Mouse (Mus musculus): ENCODE measurements around the gene Map4k4. TPM values are rescaled to one million over a fixed set of nuclear protein-coding genes. Genes with fewer than 3 reads are reported as not detected.

Gene Map4k4
- polyA plus RNA-seq, 1 experiment, result 54.5 TPM

GRCm38 (mm10) chr1:40059122-40059774 lies 158.5 kb downstream of the Map4k4 start:
- H3K27ac ChIP-seq (ENCODE audit: insufficient read depth, low read depth, low read length), result no peak overlapping the region
- TF ChIP-seq POLR2A (IDR thresholded peaks at IDR 0.05; ENCODE audit: borderline replicate concordance, low read depth, low read length) (no peak), CTCF (IDR thresholded peaks at IDR 0.05; ENCODE audit: low read depth, low read length) (no peak)
- no peak overlapping the region for H3K4me3 ChIP-seq (ENCODE audit: insufficient read depth, low read length)

GRCm38 (mm10) chr1:40061359-40061758 lies 160.6 kb downstream of the Map4k4 start:
- no peak for TF ChIP-seq CTCF (IDR thresholded peaks at IDR 0.05; ENCODE audit: low read depth, low read length)
- TF ChIP-seq POLR2A (IDR thresholded peaks at IDR 0.05; ENCODE audit: borderline replicate concordance, low read depth, low read length), result no peak
- Histone ChIP-seq H3K27ac (ENCODE audit: insufficient read depth, low read depth, low read length) (no peak overlapping the region), H3K4me3 (ENCODE audit: insufficient read depth, low read length) (no peak overlapping the region), H3K4me1 (ENCODE audit: control insufficient read depth, insufficient read depth, low read length) (no peaks in the 10 kb centered on the region)

More at GRCm38 (mm10) chr1:40059122-40059774, 158.5 kb downstream of the Map4k4 start:
- no peaks in the 10 kb centered on the region for H3K4me1 ChIP-seq (ENCODE audit: control insufficient read depth, insufficient read depth, low read length)

- TF ChIP-seq POLR2A (IDR thresholded peaks at IDR 0.05; ENCODE audit: borderline replicate concordance, low read depth, low read length) (no peak), CTCF (IDR thresholded peaks at IDR 0.05; ENCODE audit: low read depth, low read length) (no peak)
- H3K4me1 ChIP-seq (ENCODE audit: control insufficient read depth, insufficient read depth, low read length), result no peaks in the 10 kb centered on the region
- no peak overlapping the region for H3K4me3 ChIP-seq (ENCODE audit: insufficient read depth, low read length)
- H3K27ac ChIP-seq (ENCODE audit: insufficient read depth, low read depth, low read length), result no peak overlapping the region
These were observed 162.7 kb downstream of the Map4k4 start for GRCm38 (mm10) chr1:40063409-40063808.

GRCm38 (mm10) chr1:40064508-40064907 lies 163.8 kb downstream of the Map4k4 start:
- no peaks in the 10 kb centered on the region for H3K4me1 ChIP-seq (ENCODE audit: control insufficient read depth, insufficient read depth, low read length)
- H3K4me3 ChIP-seq (ENCODE audit: insufficient read depth, low read length), result no peak overlapping the region
- no peak for TF ChIP-seq CTCF (IDR thresholded peaks at IDR 0.05; ENCODE audit: low read depth, low read length)
- no peak for TF ChIP-seq POLR2A (IDR thresholded peaks at IDR 0.05; ENCODE audit: borderline replicate concordance, low read depth, low read length)
- H3K27ac ChIP-seq (ENCODE audit: insufficient read depth, low read depth, low read length), result no peak overlapping the region

- H3K27ac ChIP-seq (ENCODE audit: insufficient read depth, low read depth, low read length), result no peak overlapping the region
- no peaks in the 10 kb centered on the region for H3K4me1 ChIP-seq (ENCODE audit: control insufficient read depth, insufficient read depth, low read length)
- no peak for TF ChIP-seq POLR2A (IDR thresholded peaks at IDR 0.05; ENCODE audit: borderline replicate concordance, low read depth, low read length)
- no peak for TF ChIP-seq CTCF (IDR thresholded peaks at IDR 0.05; ENCODE audit: low read depth, low read length)
- no peak overlapping the region for H3K4me3 ChIP-seq (ENCODE audit: insufficient read depth, low read length)
These were observed 171.8 kb downstream of the Map4k4 start for GRCm38 (mm10) chr1:40072558-40072957.

GRCm38 (mm10) chr1:40073779-40074178 lies 173.1 kb downstream of the Map4k4 start, which contains the start of gene Il1r2:
Gene Il1r2, plus strand, starts transcription at chr1:40074079.
- Histone ChIP-seq H3K27ac (ENCODE audit: insufficient read depth, low read depth, low read length) (no peak within 1 kb of the TSS), H3K4me3 (ENCODE audit: insufficient read depth, low read length) (no peak within 1 kb of the TSS), H3K4me1 (ENCODE audit: control insufficient read depth, insufficient read depth, low read length) (no peaks in the 10 kb centered on the region)
- TF ChIP-seq POLR2A (IDR thresholded peaks at IDR 0.05; ENCODE audit: borderline replicate concordance, low read depth, low read length), result no peak
- TF ChIP-seq CTCF (IDR thresholded peaks at IDR 0.05; ENCODE audit: low read depth, low read length), result no peak

Other genes starting within 250 kb of the Map4k4 start
- 4.5 and 5.3 TPM in 2 replicates for gene Creg2, start 249.4 kb upstream of the Map4k4 start, polyA plus RNA-seq (2012; ENCODE audit: insufficient read depth, insufficient read length, missing spikeins)
- gene Rfx8, start 179.9 kb upstream of the Map4k4 start, polyA plus RNA-seq (2012; ENCODE audit: insufficient read depth, insufficient read length, missing spikeins), result not detected in 2 replicates
- gene Gm3646, start 95.6 kb upstream of the Map4k4 start, polyA plus RNA-seq (2012; ENCODE audit: insufficient read depth, insufficient read length, missing spikeins), result not detected in 2 replicates
- gene Il1r2, start 173.2 kb downstream of the Map4k4 start, polyA plus RNA-seq (2012; ENCODE audit: insufficient read depth, insufficient read length, missing spikeins), result not detected in 2 replicates